Mouse (Mus musculus) heart, embryonic 12.5 days (tissue): Measurements from ENCODE around the gene Fam240a. TPM values are rescaled to one million over a fixed set of nuclear protein-coding genes. Genes with fewer than 3 reads are reported as not detected.

Experiments used
- ATAC-seq: fragments of 200-750 bp; cut with Nextera tagmentation; 2 replicates; pipeline ENCODE4 v1.8.0; 2017; ENCODE audit warnings: moderate TSS enrichment, moderate library complexity; ENCODE audit not compliant: insufficient number of reproducible peaks, low FRiP score
- H3K27ac ChIP-seq: fragments of 300-500 bp; sonication (generic); 2 replicates; pipeline ENCODE4 v1.5.1; 2016; ENCODE audit warnings: mild to moderate bottlenecking, moderate library complexity; ENCODE audit not compliant: poor library complexity, severe bottlenecking
- H3K27me3 ChIP-seq: fragments of 300-500 bp; sonication (generic); replicated peaks from 2 replicates; pipeline ENCODE4 v1.6.1; 2016; ENCODE audit warnings: mild to moderate bottlenecking, moderate library complexity
- H3K36me3 ChIP-seq: fragments of 300-500 bp; sonication (generic); 2 replicates; pipeline ENCODE4 v1.6.1; 2016; ENCODE audit warnings: mild to moderate bottlenecking, moderate library complexity
- H3K4me1 ChIP-seq: fragments of 300-500 bp; sonication (generic); replicated peaks from 2 replicates; pipeline ENCODE4 v1.6.1; 2016; ENCODE audit warnings: mild to moderate bottlenecking
- H3K4me2 ChIP-seq: fragments of 300-500 bp; sonication (generic); 2 replicates; pipeline ENCODE4 v1.6.1; 2016; ENCODE audit warnings: mild to moderate bottlenecking, moderate library complexity
- H3K4me3 ChIP-seq: fragments of 300-500 bp; sonication (generic); 2 replicates; pipeline ENCODE4 v1.5.1; 2016; ENCODE audit warnings: mild to moderate bottlenecking
- H3K9ac ChIP-seq: fragments of 300-500 bp; sonication (generic); 2 replicates; pipeline ENCODE4 v1.6.1; 2016; ENCODE audit warnings: mild to moderate bottlenecking, moderate library complexity
- H3K9me3 ChIP-seq: fragments of 300-500 bp; sonication (generic); replicated peaks from 2 replicates; pipeline ENCODE4 v1.6.1; 2016; ENCODE audit warnings: mild to moderate bottlenecking, moderate library complexity
- WGBS: fragments of 180-500 bp; shearing (Covaris S2); methylation state at CpG from one replicate; pipeline ENCODE4 v1.1.7; 2016; 5-methylcytosine and 5-hydroxymethylcytosine counted together
- polyA plus RNA-seq: library from polyadenylated mRNA; unstranded; fragments of >200 nt; fragmentation: Nextera tagmentation; extraction: Ambion mirVana; gene quantifications from 2 replicates; pipeline ENCODE4 v1.2.1, GENCODE M21; 2016

Gene Fam240a
- polyA plus RNA-seq, 1 experiment from 2014 or later = not detected

DNA sequence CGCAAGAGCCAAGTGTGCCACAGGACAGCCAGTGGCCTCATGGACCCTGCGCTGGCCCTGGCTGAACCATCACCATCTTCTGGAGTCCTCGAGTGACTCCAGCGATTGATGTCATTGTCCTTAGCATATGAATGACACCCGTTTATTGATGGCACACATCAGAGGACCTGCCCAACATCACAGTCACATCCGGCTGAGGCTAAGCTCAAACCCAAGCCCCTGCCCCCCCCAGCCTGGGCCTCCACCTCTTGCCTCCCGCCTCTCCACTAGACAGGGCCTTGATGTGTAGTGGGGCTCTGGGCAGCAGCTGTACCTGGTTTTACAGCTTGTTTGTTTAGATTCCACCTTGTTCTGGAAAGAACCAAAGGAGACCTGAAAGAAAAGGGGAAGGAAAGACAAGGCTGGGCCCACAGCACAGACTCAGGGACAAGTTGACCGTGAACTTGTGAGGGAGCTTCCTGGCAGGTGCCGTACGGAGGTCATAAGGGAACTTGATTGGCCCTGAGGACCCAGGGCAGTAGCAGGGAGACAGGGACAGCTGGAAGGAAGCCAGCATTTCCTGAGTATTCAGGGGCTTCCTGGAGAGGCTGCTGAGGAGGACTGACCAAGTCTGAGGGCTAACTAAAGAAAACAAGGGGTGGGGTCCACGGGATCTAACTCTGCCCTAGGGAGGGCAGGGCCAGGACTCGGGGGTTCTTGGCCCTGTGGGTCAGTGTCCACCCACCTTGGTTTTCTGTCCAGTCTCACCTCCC, 25.4 kb downstream of the Fam240a start:
- no peak for ATAC-seq
- 64% methylated on average over 12 of the region's 12 CpGs for WGBS
- no peak overlapping the region for H3K27ac ChIP-seq
- H3K36me3 ChIP-seq = no peaks in the 10 kb centered on the region
- H3K9me3 ChIP-seq = no peaks in the 10 kb centered on the region
- H3K4me2 ChIP-seq = no peak overlapping the region
- H3K4me1 ChIP-seq = peaks cover 17% of the 10 kb centered on the region
- H3K9ac ChIP-seq = no peak overlapping the region
- no peak overlapping the region for H3K4me3 ChIP-seq
- peaks cover 45% of the 10 kb centered on the region for H3K27me3 ChIP-seq

DNA sequence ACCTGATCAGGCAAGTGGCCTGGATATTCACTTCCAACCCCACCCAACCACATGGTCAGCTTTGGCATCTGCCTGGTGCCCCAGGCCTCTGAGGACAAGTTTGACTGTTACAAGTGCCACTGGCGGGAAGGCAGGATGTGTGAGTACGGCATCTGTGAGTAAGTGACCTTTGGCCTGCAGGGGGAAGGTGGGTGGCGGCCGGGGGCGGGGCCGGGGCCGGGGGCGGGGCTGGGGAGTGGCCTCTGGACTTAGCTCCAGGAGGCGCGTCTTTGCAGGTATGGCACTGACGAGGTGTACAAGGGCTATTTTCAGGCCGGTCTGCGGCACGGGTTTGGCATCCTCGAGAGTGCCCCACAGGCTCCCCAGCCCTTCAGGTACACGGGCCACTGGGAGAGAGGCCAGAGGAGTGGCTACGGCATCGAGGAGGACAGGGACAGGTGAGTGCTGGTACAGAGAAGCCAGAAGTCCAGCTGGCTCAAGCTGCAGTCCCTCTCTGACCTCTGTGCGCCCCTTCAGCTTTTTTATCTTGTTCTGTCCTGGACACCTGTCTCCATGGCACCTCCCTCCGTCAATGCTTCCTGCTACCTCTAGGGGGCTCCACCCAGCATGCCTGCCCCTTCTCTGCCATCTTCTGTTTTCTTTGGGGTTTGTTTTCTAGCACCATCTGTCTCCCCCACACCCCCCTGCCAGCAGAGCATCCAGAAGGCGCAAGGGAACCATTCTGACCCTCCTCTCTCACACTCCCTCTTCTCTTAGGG, 26.5 kb downstream of the Fam240a start:
- peaks cover 43% of the 10 kb centered on the region for H3K27me3 ChIP-seq
- 14% methylated on average over 21 of the region's 21 CpGs for WGBS
- no peak overlapping the region for H3K9ac ChIP-seq
- H3K4me3 ChIP-seq = no peak overlapping the region
- H3K4me1 ChIP-seq = peaks cover 16% of the 10 kb centered on the region
- H3K4me2 ChIP-seq = no peak overlapping the region
- no peaks in the 10 kb centered on the region for H3K9me3 ChIP-seq
- H3K27ac ChIP-seq = no peak overlapping the region
- no peaks in the 10 kb centered on the region for H3K36me3 ChIP-seq
- ATAC-seq = no peak

- peaks cover 43% of the 10 kb centered on the region for H3K27me3 ChIP-seq
- peaks cover 16% of the 10 kb centered on the region for H3K4me1 ChIP-seq
- H3K4me2 ChIP-seq = no peak overlapping the region
- no peaks in the 10 kb centered on the region for H3K9me3 ChIP-seq
- H3K27ac ChIP-seq = no peak overlapping the region
- no peak overlapping the region for H3K9ac ChIP-seq
- H3K36me3 ChIP-seq = no peaks in the 10 kb centered on the region
- H3K4me3 ChIP-seq = no peak overlapping the region
- ATAC-seq = no peak
- 88% methylated on average over 14 of the region's 14 CpGs for WGBS
These were observed 27.7 kb downstream of the Fam240a start for GRCm38 (mm10) chr9:110888935-110889334.

DNA sequence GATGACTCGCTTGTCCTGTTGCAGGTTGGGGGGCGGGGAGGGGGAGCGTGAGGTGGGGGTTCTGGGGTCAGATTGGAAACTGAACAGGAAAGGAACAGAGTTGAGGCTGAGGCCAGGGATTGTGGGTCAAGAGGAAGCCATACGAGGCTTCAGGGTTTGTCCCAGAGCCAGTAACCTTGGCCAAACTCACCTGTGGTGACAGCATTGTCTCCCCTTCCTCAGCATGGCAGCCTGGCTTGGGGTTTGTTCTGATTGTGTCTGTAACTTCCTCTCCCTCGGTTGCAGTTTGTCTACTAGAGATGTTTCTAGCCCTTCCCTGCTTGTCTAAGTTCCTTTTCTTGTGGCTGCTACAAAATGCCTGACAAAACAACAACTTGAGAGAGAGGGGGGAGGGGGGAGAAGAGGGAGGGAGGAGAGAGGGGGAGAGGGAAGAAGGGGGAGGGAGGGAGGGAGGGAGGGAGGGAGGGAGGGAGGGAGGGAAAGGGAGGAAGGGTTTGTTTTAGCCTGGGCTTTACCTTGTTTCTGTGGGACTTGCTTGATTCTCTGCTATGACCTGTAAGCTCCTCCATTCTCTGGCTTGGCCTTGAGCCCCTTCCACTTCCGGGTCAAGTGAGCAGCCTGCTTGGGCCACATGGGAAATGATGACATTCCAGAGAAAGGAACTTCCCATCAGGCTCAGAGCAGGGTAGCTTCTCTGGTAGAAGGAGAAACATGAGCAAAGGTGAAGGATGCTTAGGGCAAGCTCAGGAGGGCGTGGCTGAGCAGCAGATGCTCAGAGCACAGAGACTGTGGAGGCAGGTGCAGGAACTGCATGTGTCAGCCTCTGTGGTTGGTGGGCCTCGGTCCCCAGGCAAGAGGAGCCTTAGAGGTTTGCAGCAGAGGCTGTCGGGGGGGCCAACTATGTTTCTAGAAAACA, 29.0 kb downstream of the Fam240a start:
- no peak overlapping the region for H3K4me3 ChIP-seq
- H3K36me3 ChIP-seq = no peaks in the 10 kb centered on the region
- H3K9ac ChIP-seq = no peak overlapping the region
- H3K9me3 ChIP-seq = no peaks in the 10 kb centered on the region
- ATAC-seq = no peak
- H3K4me2 ChIP-seq = no peak overlapping the region
- 55% methylated on average over 9 of the region's 9 CpGs for WGBS
- no peak overlapping the region for H3K27ac ChIP-seq
- H3K4me1 ChIP-seq = peaks cover 16% of the 10 kb centered on the region
- H3K27me3 ChIP-seq = peaks cover 42% of the 10 kb centered on the region

DNA sequence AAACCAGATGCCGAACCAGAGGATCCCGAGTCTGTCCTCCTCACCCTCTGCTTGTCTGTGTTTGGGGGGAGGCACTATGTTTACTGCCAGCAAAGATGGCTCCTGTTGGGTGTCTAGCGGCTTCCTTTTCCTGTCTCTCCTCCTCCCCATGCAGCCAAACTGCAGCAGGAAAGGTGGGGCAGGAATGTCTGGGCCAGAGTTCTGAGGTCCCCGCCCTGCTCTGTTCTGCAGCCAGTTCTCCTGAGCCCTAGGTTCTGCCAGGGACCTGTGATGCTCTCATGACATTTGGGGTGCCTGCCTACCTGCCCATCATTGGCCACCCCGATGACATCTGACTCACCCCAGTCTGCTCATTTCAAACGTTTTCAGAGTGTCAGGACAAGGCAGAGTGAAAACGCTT, 34.7 kb downstream of the Fam240a start:
- Histone ChIP-seq H3K9ac (no peak overlapping the region), H3K27me3 (peaks cover 66% of the 10 kb centered on the region), H3K9me3 (no peaks in the 10 kb centered on the region), H3K27ac (no peak overlapping the region), H3K36me3 (no peaks in the 10 kb centered on the region), H3K4me3 (no peak overlapping the region), H3K4me1 (peaks cover 26% of the 10 kb centered on the region), H3K4me2 (no peak overlapping the region)
- no peak for ATAC-seq
- WGBS = 65% methylated on average over 7 of the region's 7 CpGs

DNA sequence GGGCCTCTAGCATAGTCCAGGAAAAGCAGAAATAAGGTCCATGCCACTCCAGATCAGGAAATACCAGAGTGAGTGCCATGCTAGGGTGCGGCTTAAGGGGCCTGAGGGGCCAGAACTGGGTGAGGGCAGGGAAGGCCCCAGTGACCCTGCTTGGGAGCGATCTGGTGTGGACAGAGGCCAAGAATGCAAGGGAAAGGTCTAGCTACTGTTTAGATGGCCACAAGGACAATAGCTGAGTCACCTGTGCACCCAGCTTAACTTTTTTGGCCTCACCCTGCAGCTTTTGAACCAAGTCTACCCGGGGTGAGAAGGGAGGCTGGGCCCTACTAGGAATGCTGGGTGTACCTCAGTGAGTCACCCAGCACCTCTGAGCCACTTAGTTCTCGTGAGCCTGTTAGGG, 35.9 kb downstream of the Fam240a start:
- ATAC-seq = no peak
- Histone ChIP-seq H3K4me1 (peaks cover 26% of the 10 kb centered on the region), H3K4me2 (peak overlapping the region; percentile 99), H3K9ac (peak overlapping the region; percentile 67; the same call in 1 of the 2 replicates), H3K4me3 (peak overlapping the region; percentile 72; the same call in 1 of the 2 replicates), H3K27ac (no peak overlapping the region), H3K36me3 (no peaks in the 10 kb centered on the region), H3K9me3 (no peaks in the 10 kb centered on the region), H3K27me3 (peaks cover 65% of the 10 kb centered on the region)
- 72% methylated on average over 4 of the region's 4 CpGs for WGBS

DNA sequence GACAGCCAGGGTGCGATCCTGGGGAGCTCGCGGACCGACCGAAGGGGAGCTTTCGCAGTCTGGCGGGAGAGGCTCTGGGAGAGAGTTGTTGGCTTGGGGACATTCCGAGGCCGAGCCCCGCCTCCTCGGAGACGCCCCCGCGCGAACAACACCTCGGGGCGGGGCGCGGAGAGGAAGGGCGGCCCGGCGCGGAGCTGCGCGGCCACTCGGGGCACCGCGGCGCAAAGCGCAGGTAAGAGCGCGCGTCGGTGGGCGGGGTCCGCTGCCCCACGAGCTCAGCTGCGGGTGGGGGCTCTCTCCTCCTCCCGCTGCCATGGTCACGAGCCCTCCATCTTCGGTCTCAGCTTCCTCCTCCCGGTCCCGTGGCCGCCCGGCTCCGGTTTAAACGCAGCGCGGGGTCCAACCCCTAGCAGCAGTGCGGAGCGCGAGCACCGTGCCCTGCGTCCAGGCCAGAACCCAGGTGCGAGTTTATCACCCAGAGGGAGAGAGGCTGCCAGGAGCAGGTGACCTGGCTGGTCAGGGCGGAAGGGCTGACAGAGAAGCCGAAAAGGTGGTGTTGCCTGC, 36.6 kb downstream of the Fam240a start, which contains the start of gene Tmie:
TSS of gene Tmie (minus strand) at position 116 of the 564 bp plus-strand sequence.
- no peak within 1 kb of the TSS for H3K27ac ChIP-seq
- H3K4me2 ChIP-seq = peak within 1 kb of the TSS; percentile 99
- no peaks in the 10 kb centered on the region for H3K9me3 ChIP-seq
- peak; percentile 31 for ATAC-seq
- H3K36me3 ChIP-seq = no peaks in the 10 kb centered on the region
- H3K27me3 ChIP-seq = peaks cover 63% of the 10 kb centered on the region
- H3K9ac ChIP-seq = peak within 1 kb of the TSS; percentile 67
- H3K4me1 ChIP-seq = peaks cover 26% of the 10 kb centered on the region
- under 1% methylated on average over 56 of the region's 57 CpGs for WGBS
- peak within 1 kb of the TSS; percentile 72 for H3K4me3 ChIP-seq

GRCm38 (mm10) chr9:110879191-110879920, 37.3 kb downstream of the Fam240a start, which contains the start of gene Als2cl:
TSS of gene Als2cl (plus strand) at chr9:110879870.
- no peak for ATAC-seq
- H3K27me3 ChIP-seq = peaks cover 63% of the 10 kb centered on the region
- WGBS = 16% methylated on average over 12 of the region's 12 CpGs

DNA sequence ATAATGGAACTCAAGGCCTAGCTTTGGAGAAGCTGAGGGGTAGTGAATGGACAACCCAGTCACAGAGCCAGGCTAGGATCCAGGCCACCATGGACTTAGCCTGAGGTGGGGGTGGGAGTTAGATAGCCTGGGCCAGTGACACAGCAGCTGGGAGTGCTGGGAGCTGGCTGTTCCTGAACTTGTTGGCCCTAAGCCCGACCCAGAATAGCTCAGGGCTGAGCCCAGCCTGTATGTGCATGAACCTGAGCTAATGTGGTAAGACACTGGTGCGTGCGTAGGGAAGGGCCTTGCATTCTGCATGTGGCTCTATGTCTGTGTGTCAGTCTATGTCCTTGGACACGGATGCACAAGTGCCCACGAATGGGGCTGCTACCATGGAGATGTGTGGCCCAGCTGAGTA, 38.8 kb downstream of the Fam240a start:
- Histone ChIP-seq H3K27me3 (peaks cover 71% of the 10 kb centered on the region), H3K4me2 (no peak overlapping the region), H3K36me3 (no peaks in the 10 kb centered on the region), H3K9ac (no peak overlapping the region), H3K4me1 (peaks cover 39% of the 10 kb centered on the region), H3K4me3 (no peak overlapping the region), H3K9me3 (no peaks in the 10 kb centered on the region), H3K27ac (no peak overlapping the region)
- ATAC-seq = no peak
- WGBS = 72% methylated on average over 5 of the region's 5 CpGs

More at GRCm38 (mm10) chr9:110879191-110879920, 37.3 kb downstream of the Fam240a start, which contains the start of gene Als2cl:
- H3K4me3 ChIP-seq = peak within 1 kb of the TSS; percentile 72
- H3K9me3 ChIP-seq = no peaks in the 10 kb centered on the region
- H3K27ac ChIP-seq = no peak within 1 kb of the TSS
- H3K4me1 ChIP-seq = peaks cover 30% of the 10 kb centered on the region
- H3K36me3 ChIP-seq = no peaks in the 10 kb centered on the region
- H3K9ac ChIP-seq = peak within 1 kb of the TSS; percentile 67
- H3K4me2 ChIP-seq = peak within 1 kb of the TSS; percentile 99

- no peaks in the 10 kb centered on the region for H3K9me3 ChIP-seq
- no peak overlapping the region for H3K4me2 ChIP-seq
- H3K27ac ChIP-seq = no peak overlapping the region
- peaks cover 39% of the 10 kb centered on the region for H3K4me1 ChIP-seq
- no peak overlapping the region for H3K4me3 ChIP-seq
- no peak overlapping the region for H3K9ac ChIP-seq
- peaks cover 76% of the 10 kb centered on the region for H3K27me3 ChIP-seq
- WGBS = 81% methylated on average over 1 of the region's 1 CpGs
- ATAC-seq = no peak
- no peaks in the 10 kb centered on the region for H3K36me3 ChIP-seq
These were observed 39.3 kb downstream of the Fam240a start for GRCm38 (mm10) chr9:110877353-110877752.
